Mouse (Mus musculus): ENCODE results near the gene Fndc3b. TPM values are rescaled to one million over a fixed set of nuclear protein-coding genes. Genes with fewer than 3 reads are reported as not detected.

Fndc3b gene
- polyA plus RNA-seq, 1 experiment from 2014 or later, result 8.2 TPM

DNA sequence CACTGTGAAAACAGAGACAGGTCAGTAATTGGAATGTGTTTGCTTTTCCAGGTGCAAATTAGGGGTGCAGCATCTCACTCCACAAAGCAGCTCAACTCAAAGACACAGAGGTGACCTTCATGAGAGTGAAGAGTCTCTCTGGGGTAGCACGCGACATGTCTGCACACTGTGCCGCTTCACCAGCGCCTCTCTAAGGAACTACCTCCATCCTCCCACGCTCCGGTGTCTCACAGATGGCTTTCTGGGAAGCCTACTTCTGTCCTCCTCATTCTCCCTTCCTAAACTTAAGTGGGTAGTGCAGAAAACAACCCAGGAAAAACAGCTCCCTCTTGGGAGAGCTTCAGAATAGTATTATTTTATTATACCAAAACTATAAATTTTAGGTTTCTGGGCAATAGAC is 12.4 kb downstream of the Fndc3b start:
- no peak for ATAC-seq
- Histone ChIP-seq H3K9ac (ENCODE audit: low read depth, low read length) (no peak overlapping the region), H3K4me2 (ENCODE audit: low read length) (no peak overlapping the region), H3K27ac (ENCODE audit: low read length) (no peak overlapping the region), H3K9me3 (replicated peaks; ENCODE audit: control insufficient read depth, low read length, poor library complexity, severe bottlenecking) (no peaks in the 10 kb centered on the region), H3K36me3 (ENCODE audit: control insufficient read depth, insufficient read depth, low read length) (no peaks in the 10 kb centered on the region), H3K27me3 (ENCODE audit: control insufficient read depth, insufficient read depth, low read depth, low read length) (no peaks in the 10 kb centered on the region), H3K4me3 (ENCODE audit: low read depth, low read length) (no peak overlapping the region), H3K4me1 (ENCODE audit: control insufficient read depth, insufficient read depth, low read length) (no peaks in the 10 kb centered on the region)
- 97% methylated on average over 6 of the region's 6 CpGs for WGBS

- Histone ChIP-seq H3K9ac (ENCODE audit: low read depth, low read length) (no peak overlapping the region), H3K27me3 (ENCODE audit: control insufficient read depth, insufficient read depth, low read depth, low read length) (no peaks in the 10 kb centered on the region), H3K27ac (ENCODE audit: low read length) (no peak overlapping the region), H3K9me3 (replicated peaks; ENCODE audit: control insufficient read depth, low read length, poor library complexity, severe bottlenecking) (no peaks in the 10 kb centered on the region), H3K4me3 (ENCODE audit: low read depth, low read length) (no peak overlapping the region), H3K4me2 (ENCODE audit: low read length) (no peak overlapping the region), H3K4me1 (ENCODE audit: control insufficient read depth, insufficient read depth, low read length) (no peaks in the 10 kb centered on the region), H3K36me3 (ENCODE audit: control insufficient read depth, insufficient read depth, low read length) (no peaks in the 10 kb centered on the region)
- WGBS, result 83% methylated on average over 5 of the region's 5 CpGs
- no peak for ATAC-seq
Observed at GRCm38 (mm10) chr3:27696449-27696797, 14.7 kb downstream of the Fndc3b start.

DNA sequence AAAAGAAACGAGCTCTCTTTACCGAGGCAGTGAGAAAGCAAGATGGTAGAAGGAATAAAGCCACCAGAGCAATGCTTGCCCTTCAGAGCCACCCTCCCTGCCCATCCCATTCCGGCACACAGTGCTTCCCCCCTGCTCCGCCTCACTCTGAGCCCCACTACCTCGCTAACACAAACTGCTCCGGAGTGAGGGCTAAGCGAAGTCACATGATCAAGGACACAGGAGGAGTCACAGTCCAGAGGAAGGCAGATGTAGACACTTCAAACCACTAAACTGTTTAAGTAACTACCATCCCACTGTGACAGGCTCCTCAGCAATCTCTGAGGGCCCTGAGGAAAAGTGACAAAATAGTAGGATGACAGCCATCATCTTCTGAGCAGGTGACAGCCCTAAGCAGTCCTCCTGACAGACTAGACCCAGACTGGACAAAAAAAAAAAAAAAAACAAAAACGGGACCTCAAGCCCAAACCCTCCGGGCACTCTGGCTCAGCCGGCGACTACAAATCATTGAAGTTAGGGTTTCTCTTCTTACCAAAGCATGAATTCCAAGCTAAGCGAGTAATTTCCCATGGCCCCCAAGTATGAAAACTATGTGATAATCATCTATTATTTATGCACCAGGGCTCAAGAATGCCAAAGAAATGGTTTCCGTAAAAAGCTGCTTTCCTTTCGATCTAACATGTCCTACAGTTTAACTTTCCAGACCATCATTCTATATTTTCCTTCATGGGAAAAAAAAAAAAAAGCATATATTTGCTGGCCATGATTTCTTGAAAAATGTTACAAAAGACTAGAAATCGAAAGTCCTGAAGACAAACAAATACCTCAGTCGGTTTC is 15.3 kb downstream of the Fndc3b start:
- no peaks in the 10 kb centered on the region for H3K27me3 ChIP-seq (ENCODE audit: control insufficient read depth, insufficient read depth, low read depth, low read length)
- ATAC-seq, result no peak

GRCm38 (mm10) chr3:27694586-27694985 is 16.5 kb downstream of the Fndc3b start:
- H3K27me3 ChIP-seq (ENCODE audit: control insufficient read depth, insufficient read depth, low read depth, low read length), result no peaks in the 10 kb centered on the region
- H3K4me1 ChIP-seq (ENCODE audit: control insufficient read depth, insufficient read depth, low read length), result 0 out of 2 replicates have a peak, but pooled peaks cover 2% of the 10 kb centered on the region
- H3K27ac ChIP-seq (ENCODE audit: low read length), result no peak overlapping the region
- no peak overlapping the region for H3K4me3 ChIP-seq (ENCODE audit: low read depth, low read length)
- H3K9ac ChIP-seq (ENCODE audit: low read depth, low read length), result no peak overlapping the region
- H3K4me2 ChIP-seq (ENCODE audit: low read length), result no peak overlapping the region
- WGBS, result 87% methylated on average over 10 of the region's 10 CpGs
- no peaks in the 10 kb centered on the region for H3K36me3 ChIP-seq (ENCODE audit: control insufficient read depth, insufficient read depth, low read length)
- no peak for ATAC-seq
- H3K9me3 ChIP-seq (replicated peaks; ENCODE audit: control insufficient read depth, low read length, poor library complexity, severe bottlenecking), result no peaks in the 10 kb centered on the region

More for the DNA sequence above, 15.3 kb downstream of the Fndc3b start:
- 79% methylated on average over 16 of the region's 16 CpGs for WGBS
- Histone ChIP-seq H3K4me3 (ENCODE audit: low read depth, low read length) (no peak overlapping the region), H3K4me2 (ENCODE audit: low read length) (no peak overlapping the region), H3K9ac (ENCODE audit: low read depth, low read length) (no peak overlapping the region), H3K9me3 (replicated peaks; ENCODE audit: control insufficient read depth, low read length, poor library complexity, severe bottlenecking) (no peaks in the 10 kb centered on the region), H3K27ac (ENCODE audit: low read length) (no peak overlapping the region), H3K4me1 (ENCODE audit: control insufficient read depth, insufficient read depth, low read length) (no peaks in the 10 kb centered on the region), H3K36me3 (ENCODE audit: control insufficient read depth, insufficient read depth, low read length) (no peaks in the 10 kb centered on the region)

- no peak for ATAC-seq
- no peak overlapping the region for H3K27ac ChIP-seq (ENCODE audit: low read length)
- no peak overlapping the region for H3K4me3 ChIP-seq (ENCODE audit: low read depth, low read length)
- H3K9me3 ChIP-seq (replicated peaks; ENCODE audit: control insufficient read depth, low read length, poor library complexity, severe bottlenecking), result no peaks in the 10 kb centered on the region
- peaks cover 5% of the 10 kb centered on the region; the same call in 1 of the 2 replicates for H3K4me1 ChIP-seq (ENCODE audit: control insufficient read depth, insufficient read depth, low read length)
- 99% methylated on average over 5 of the region's 5 CpGs for WGBS
- H3K9ac ChIP-seq (ENCODE audit: low read depth, low read length), result no peak overlapping the region
- no peak overlapping the region for H3K4me2 ChIP-seq (ENCODE audit: low read length)
- no peaks in the 10 kb centered on the region for H3K36me3 ChIP-seq (ENCODE audit: control insufficient read depth, insufficient read depth, low read length)
- H3K27me3 ChIP-seq (ENCODE audit: control insufficient read depth, insufficient read depth, low read depth, low read length), result no peaks in the 10 kb centered on the region
Observed at GRCm38 (mm10) chr3:27694111-27694510, 17.0 kb downstream of the Fndc3b start.

DNA sequence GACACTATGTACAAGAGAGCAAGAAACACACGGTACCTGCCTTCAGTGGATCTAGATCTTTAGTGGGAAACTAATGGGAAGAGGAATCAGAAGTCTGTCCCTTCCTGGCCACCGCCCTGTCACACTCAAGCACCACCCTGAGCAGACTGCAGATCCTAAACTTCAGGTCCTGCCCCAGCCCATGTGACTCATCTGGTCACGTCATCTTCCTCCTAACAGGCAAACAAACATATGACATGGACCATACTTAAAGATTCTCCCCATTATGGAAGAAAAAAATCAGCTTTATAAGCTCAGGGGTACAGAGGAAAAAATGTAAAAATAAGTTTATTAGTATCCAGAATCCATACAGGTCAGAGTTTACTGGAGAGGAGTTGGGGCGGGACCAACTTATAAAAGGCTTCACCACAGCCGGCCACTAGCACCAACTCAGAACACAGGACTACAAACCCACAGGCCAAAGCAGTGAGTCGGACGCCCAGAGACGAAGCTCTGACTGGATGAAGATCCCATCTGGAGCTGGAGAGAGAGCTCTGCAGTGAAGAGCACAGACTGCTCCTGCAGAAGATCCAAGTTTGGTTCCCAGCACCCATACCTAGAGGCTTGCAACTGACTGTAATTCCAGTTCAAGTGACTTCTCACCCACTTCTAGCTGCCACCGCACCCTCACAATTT is 19.5 kb downstream of the Fndc3b start:
- Histone ChIP-seq H3K9ac (ENCODE audit: low read depth, low read length) (no peak overlapping the region), H3K4me3 (ENCODE audit: low read depth, low read length) (no peak overlapping the region), H3K9me3 (replicated peaks; ENCODE audit: control insufficient read depth, low read length, poor library complexity, severe bottlenecking) (no peaks in the 10 kb centered on the region), H3K4me1 (ENCODE audit: control insufficient read depth, insufficient read depth, low read length) (peaks cover 5% of the 10 kb centered on the region; the same call in 1 of the 2 replicates), H3K36me3 (ENCODE audit: control insufficient read depth, insufficient read depth, low read length) (no peaks in the 10 kb centered on the region), H3K27ac (ENCODE audit: low read length) (no peak overlapping the region), H3K27me3 (ENCODE audit: control insufficient read depth, insufficient read depth, low read depth, low read length) (no peaks in the 10 kb centered on the region), H3K4me2 (ENCODE audit: low read length) (no peak overlapping the region)
- ATAC-seq, result no peak
- WGBS, result 94% methylated on average over 9 of the region's 9 CpGs

DNA sequence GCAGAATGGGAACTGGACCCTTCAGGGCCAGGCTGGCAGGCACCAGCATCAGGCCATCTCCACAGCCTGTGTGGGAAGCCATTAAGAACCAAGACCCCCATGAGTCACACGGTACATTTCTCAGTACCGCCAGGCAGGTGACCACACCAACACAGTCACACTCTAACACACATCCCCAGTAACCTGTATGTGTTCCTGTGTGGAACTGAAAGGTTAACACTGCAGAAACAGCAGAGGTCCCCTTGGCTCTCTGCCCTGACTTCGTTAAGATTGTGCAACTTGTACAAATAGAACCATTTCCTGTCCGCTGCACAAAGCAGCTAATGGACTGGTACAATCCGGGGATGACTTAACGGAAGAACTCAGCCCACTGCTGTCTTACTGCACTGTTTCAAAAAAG is 21.1 kb downstream of the Fndc3b start:
- Histone ChIP-seq H3K9me3 (replicated peaks; ENCODE audit: control insufficient read depth, low read length, poor library complexity, severe bottlenecking) (no peaks in the 10 kb centered on the region), H3K4me1 (ENCODE audit: control insufficient read depth, insufficient read depth, low read length) (peaks cover 5% of the 10 kb centered on the region; the same call in 1 of the 2 replicates), H3K4me3 (ENCODE audit: low read depth, low read length) (no peak overlapping the region), H3K36me3 (ENCODE audit: control insufficient read depth, insufficient read depth, low read length) (no peaks in the 10 kb centered on the region), H3K27ac (ENCODE audit: low read length) (no peak overlapping the region), H3K27me3 (ENCODE audit: control insufficient read depth, insufficient read depth, low read depth, low read length) (no peaks in the 10 kb centered on the region), H3K9ac (ENCODE audit: low read depth, low read length) (no peak overlapping the region), H3K4me2 (ENCODE audit: low read length) (no peak overlapping the region)
- 68% methylated on average over 6 of the region's 6 CpGs for WGBS
- ATAC-seq, result 0 out of 2 replicates have a peak, but pooled peaks have one; percentile 26

GRCm38 (mm10) chr3:27689149-27689865 is 21.8 kb downstream of the Fndc3b start:
- no peak overlapping the region for H3K27ac ChIP-seq (ENCODE audit: low read length)
- H3K4me3 ChIP-seq (ENCODE audit: low read depth, low read length), result no peak overlapping the region
- H3K9ac ChIP-seq (ENCODE audit: low read depth, low read length), result no peak overlapping the region
- no peaks in the 10 kb centered on the region for H3K9me3 ChIP-seq (replicated peaks; ENCODE audit: control insufficient read depth, low read length, poor library complexity, severe bottlenecking)
- no peaks in the 10 kb centered on the region for H3K27me3 ChIP-seq (ENCODE audit: control insufficient read depth, insufficient read depth, low read depth, low read length)
- H3K36me3 ChIP-seq (ENCODE audit: control insufficient read depth, insufficient read depth, low read length), result no peaks in the 10 kb centered on the region
- no peak for ATAC-seq
- 83% methylated on average over 12 of the region's 12 CpGs for WGBS
- H3K4me1 ChIP-seq (ENCODE audit: control insufficient read depth, insufficient read depth, low read length), result peaks cover 5% of the 10 kb centered on the region; the same call in 1 of the 2 replicates
- no peak overlapping the region for H3K4me2 ChIP-seq (ENCODE audit: low read length)
